ENCODE assay signal across 8 mouse cellular contexts in the genomic region with DNA sequence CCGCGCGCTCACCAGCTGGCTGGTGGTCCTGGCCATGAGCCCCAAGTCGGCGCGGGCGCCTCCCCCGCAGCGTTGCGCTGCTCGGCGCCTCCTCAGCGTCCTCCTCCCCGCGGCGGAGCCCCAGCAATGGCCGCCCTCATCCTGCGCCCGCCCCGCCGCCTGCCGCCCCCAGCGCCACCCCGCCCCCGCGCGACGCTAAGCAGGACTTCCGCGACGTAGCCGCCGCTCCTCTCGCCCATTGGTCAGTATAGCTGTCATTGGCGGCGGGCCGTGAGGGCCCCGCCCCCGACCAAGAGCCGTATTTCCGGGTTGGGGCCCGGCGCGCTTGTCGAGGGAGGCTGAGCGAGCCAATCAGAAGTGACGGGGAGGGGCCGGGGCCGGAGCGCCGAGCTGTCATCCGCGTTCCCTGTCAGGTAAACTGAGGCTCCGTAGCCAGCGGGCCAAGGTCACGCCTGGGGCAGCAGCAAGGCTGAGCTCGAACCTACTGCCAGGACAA. TPM values are rescaled to one million over a fixed set of nuclear protein-coding genes. Genes with fewer than 3 reads are reported as not detected.
A peak's percentile ranks its signal among the peaks of the same experiment; 100 is the strongest.
DNase-seq lines count a peak whose midpoint lies in the region; ATAC-seq and TF ChIP-seq lines count a peak whose summit lies in the region.

No protein-coding gene starts in this region.

- peak; percentile 99 for ATAC-seq in forebrain, embryonic 14.5 days
- peak; percentile 98 for ATAC-seq in neutrophil, adult 5-6 weeks (ENCODE audit: extremely low read depth, insufficient number of reproducible peaks, low FRiP score, poor library complexity, severe bottlenecking)

- H3K27ac ChIP-seq in forebrain, embryonic 14.5 days (ENCODE audit: low read depth, low read length), result peak overlapping the region; percentile 74

- no peaks in the 10 kb centered on the region for H3K27me3 ChIP-seq in forebrain, embryonic 14.5 days (replicated peaks; ENCODE audit: control insufficient read depth, insufficient read depth, low read length)

- 0% methylated on average over 48 of the region's 57 CpGs for WGBS in forebrain, embryonic 14.5 days
- under 1% methylated on average over 57 of the region's 57 CpGs for WGBS in lung, adult 2 months

- intact Hi-C loops in heart, postnatal 25 days (cut with DNase I), result loop anchor here (5.0 kb wide), 1 partner anchor 69 kb away; the partner anchor contains the start of gene Kctd5

- H3K4me3 ChIP-seq in forebrain, embryonic 14.5 days (ENCODE audit: low read depth, low read length), result peak overlapping the region; percentile 95
- peak overlapping the region; percentile 98 for H3K4me3 ChIP-seq in lung, adult 2 months (replicated peaks; ENCODE audit: extremely low read depth, low read depth, low read length)

- peak overlapping the region; percentile 74 for H3K4me2 ChIP-seq in forebrain, embryonic 14.5 days (ENCODE audit: low read length)

- H3K36me3 ChIP-seq in forebrain, embryonic 14.5 days (ENCODE audit: control insufficient read depth, insufficient read depth, low read length), result 0 out of 2 replicates have a peak, but pooled peaks cover 2% of the 10 kb centered on the region

- DNase-seq in ES-CJ7 (ENCODE audit: low read depth, low spot score), result peak; percentile 95
- peak; percentile 98 for DNase-seq in cerebellum, adult 11 months
- DNase-seq in forebrain, embryonic 14.5 days (ENCODE audit: low spot score), result peak; percentile 99
- peak; percentile 96 for DNase-seq in heart, postnatal 25 days (ENCODE audit: low spot score)
- peak; percentile 97 to 98 for DNase-seq in layer of hippocampus, adult 18-20 months (ENCODE audit: low spot score in 2 of 2)
- DNase-seq in lung, adult 2 months, result peak; percentile 95
- peak; percentile 96 to 97 for DNase-seq in thymus, adult 18-20 months

- H3K9me3 ChIP-seq in forebrain, embryonic 14.5 days (replicated peaks; ENCODE audit: control insufficient read depth, low read length), result no peaks in the 10 kb centered on the region

- TF ChIP-seq POLR2A in lung, adult 2 months (IDR thresholded peaks at IDR 0.05; ENCODE audit: borderline replicate concordance, extremely low read depth, low read depth, low read length), result peak; percentile 64; the same call in 1 of the 2 replicates

- peak overlapping the region; percentile 94 for H3K9ac ChIP-seq in forebrain, embryonic 14.5 days (ENCODE audit: low read length)

- TF ChIP-seq CTCF in lung, adult 2 months (IDR thresholded peaks at IDR 0.05; ENCODE audit: insufficient read depth, low read length), result no peak

- H3K4me1 ChIP-seq in forebrain, embryonic 14.5 days (ENCODE audit: control insufficient read depth, insufficient read depth, low read length), result peaks cover 16% of the 10 kb centered on the region
- H3K4me1 ChIP-seq in lung, adult 2 months (ENCODE audit: control insufficient read depth, insufficient read depth, low read length), result peaks cover 10% of the 10 kb centered on the region

RNA-seq across cellular contexts. Expression of gene Pdpk1, which starts 9.3 kb away (rescaled TPM):
- polyA plus RNA-seq in forebrain, embryonic 14.5 days (2014; fragmentation: Nextera tagmentation; extraction: Ambion mirVana), result 42.6 and 59.0 TPM in 2 replicates
- total RNA-seq in heart, postnatal 25 days (2021), result 10 to 100 TPM; 45.0 to 46.1 TPM
- 100 to 1,000 TPM; 104 to 113 TPM for total RNA-seq in layer of hippocampus, adult 18-20 months (2021)
- polyA plus RNA-seq in lung, adult 2 months (2012; rRNA removed), result 16.4 and 19.8 TPM in 2 replicates
- total RNA-seq in neutrophil, adult 5-6 weeks (2017), result 57.5 and 63.3 TPM in 2 replicates

RNA-seq across cellular contexts. Expression of gene Amdhd2, which starts 22.1 kb away (rescaled TPM):
- polyA plus RNA-seq in forebrain, embryonic 14.5 days (2014; fragmentation: Nextera tagmentation; extraction: Ambion mirVana), result 28.4 and 29.6 TPM in 2 replicates
- total RNA-seq in heart, postnatal 25 days (2021), result 1 to 10 TPM; 9.1 to 9.6 TPM
- 10 to 100 TPM; 31.0 to 31.7 TPM for total RNA-seq in layer of hippocampus, adult 18-20 months (2021)
- polyA plus RNA-seq in lung, adult 2 months (2012; rRNA removed), result 58.3 and 58.8 TPM in 2 replicates
- 45.5 and 49.4 TPM in 2 replicates for total RNA-seq in neutrophil, adult 5-6 weeks (2017)

RNA-seq across cellular contexts. Expression of gene Atp6v0c, which starts 28.0 kb away (rescaled TPM):
- polyA plus RNA-seq in forebrain, embryonic 14.5 days (2014; fragmentation: Nextera tagmentation; extraction: Ambion mirVana), result 1,021 and 1,033 TPM in 2 replicates
- 100 to 1,000 TPM; 225 to 246 TPM for total RNA-seq in heart, postnatal 25 days (2021)
- 1,000 to 10,000 TPM; 1,141 to 1,201 TPM for total RNA-seq in layer of hippocampus, adult 18-20 months (2021)
- polyA plus RNA-seq in lung, adult 2 months (2012; rRNA removed), result 880 and 1,077 TPM in 2 replicates
- 98.2 and 104 TPM in 2 replicates for total RNA-seq in neutrophil, adult 5-6 weeks (2017)

Comparison
In these comparisons a context has a peak if more than half of its experiments do, and no peak if none do; other contexts are left out.
1. Peak in every context shown above with its lines: DNase-seq, ATAC-seq, H3K4me3 ChIP-seq and H3K27ac ChIP-seq.
2. RNA of gene Atp6v0c, which starts 28.0 kb away (total RNA-seq): 1,141 to 1,201 TPM in layer of hippocampus, adult 18-20 months; 225 to 246 TPM in heart, postnatal 25 days and 98.2 to 104 TPM in neutrophil, adult 5-6 weeks; every median in the first group is over 4 times any median in the second.